Mouse (Mus musculus) T-helper 17 cell (primary cell): Measurements from ENCODE around the gene Obox3.

Source experiments
- in situ Hi-C, 2 experiments: fragments of 300-600 bp; cut with MboI, MseI; formaldehyde crosslinking; loops; 1 replicate in 1 of 2; 2 replicates in 1 of 2; pipeline ENCODE4 v1.15.1; 2025; ENCODE audit warnings: high pct_unique_total_duplicates in 2 of 2

Gene Obox3

GRCm38 (mm10) chr7:15639802-15640201, at the start of gene Obox3:
Obox3 (minus strand) TSS chr7:15639902.
- in situ Hi-C loops: loop anchor here in 1 of 2 experiments (5.0 to 10.0 kb wide), 2 partner anchors 813 to 935 kb away; no protein-coding TSS in a partner anchor

DNA sequence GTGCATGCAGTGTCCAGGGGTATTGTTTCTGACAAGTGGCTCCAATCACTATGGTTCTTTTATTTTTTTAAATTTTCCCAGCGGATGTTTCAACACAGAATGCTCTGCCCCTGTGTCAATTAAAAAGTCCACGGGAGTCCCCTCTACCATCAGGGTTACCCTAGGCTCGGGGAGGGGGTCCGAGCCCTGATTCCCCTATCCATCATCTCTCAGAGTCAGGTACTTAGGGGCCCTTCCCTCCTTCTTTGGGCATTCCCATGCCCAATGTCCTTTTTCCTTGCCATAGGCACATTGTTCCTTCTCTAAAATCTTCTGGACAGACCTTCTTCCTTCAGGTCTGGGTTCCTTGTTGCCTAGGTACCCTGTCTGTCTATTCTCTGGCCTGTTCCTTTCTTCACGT, 130.3 kb downstream of the Obox3 start:
- in situ Hi-C loops: loop anchor here in 1 of 2 experiments (10.0 kb wide), 1 partner anchor 485 kb away; no protein-coding TSS in a partner anchor
